Mouse (Mus musculus) heart, adult 2 months (tissue): ENCODE data around the gene Fam78b.

Experiments used
- CTCF ChIP-seq: fragments of 200-600 bp; IDR thresholded peaks from 2 replicates; pipeline ENCODE4 v1.8.1; 2022; ENCODE audit warnings: antibody characterized with exemption, mild to moderate bottlenecking, moderate library complexity
- EP300 ChIP-seq: fragments of 200-500 bp; IDR thresholded peaks from 2 replicates; pipeline ENCODE4 v1.6.1; 2011; ENCODE audit warnings: low read depth, low read length, control low read depth; ENCODE audit not compliant: insufficient read depth
- POLR2A ChIP-seq: fragments of 200-500 bp; IDR thresholded peaks from 2 replicates; pipeline ENCODE4 v1.6.1; 2011; ENCODE audit warnings: mild to moderate bottlenecking, low read depth, low read length, control low read depth; ENCODE audit not compliant: insufficient read depth

DNA sequence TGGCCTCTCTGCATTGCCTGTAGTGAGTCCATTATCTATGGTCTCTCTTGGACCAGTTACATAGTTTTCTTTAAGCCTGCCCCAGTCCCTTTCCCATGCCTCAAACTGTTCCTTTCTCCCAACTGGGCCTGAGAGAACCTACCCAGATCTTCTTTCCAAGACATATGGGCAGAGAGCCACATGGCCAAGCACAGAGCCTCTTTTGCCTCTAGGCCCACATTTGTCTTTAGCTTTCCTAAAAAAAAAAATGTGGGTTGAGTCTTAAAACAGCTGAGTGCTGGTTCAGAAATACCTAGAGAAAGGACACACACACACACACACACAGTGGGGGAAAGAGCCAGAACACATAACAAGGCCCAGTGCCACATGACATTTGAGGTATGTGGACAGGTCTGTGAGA, 83.1 kb downstream of the Fam78b start:
- TF ChIP-seq POLR2A (no peak), CTCF (no peak), EP300 (no peak)
